Mouse (Mus musculus): ENCODE data around the gene Esr1. TPM values are rescaled to one million over a fixed set of nuclear protein-coding genes. Genes with fewer than 3 reads are reported as not detected.

Gene Esr1
- polyA plus RNA-seq, 1 experiment from 2014 or later, result 0.26 TPM

- DNase-seq (ENCODE audit: low spot score), result no peak
- no peaks in the 10 kb centered on the region for H3K9me3 ChIP-seq (ENCODE audit: low read length)
- no peak overlapping the region for H3K9ac ChIP-seq (replicated peaks; ENCODE audit: low read depth)
- ATAC-seq, result no peak
- no peak overlapping the region for H3K4me3 ChIP-seq (ENCODE audit: low read depth, low read length)
- no peak overlapping the region for H3K27ac ChIP-seq (ENCODE audit: low read length)
- no peaks in the 10 kb centered on the region for H3K36me3 ChIP-seq (ENCODE audit: insufficient read depth, low read length)
- no peak overlapping the region for H3K4me2 ChIP-seq (replicated peaks; ENCODE audit: low read depth, low read length)
- no peaks in the 10 kb centered on the region for H3K27me3 ChIP-seq (replicated peaks; ENCODE audit: insufficient read depth, low read length)
- TF ChIP-seq CTCF (IDR thresholded peaks at IDR 0.05), result no peak
- no peak for TF ChIP-seq EP300 (IDR thresholded peaks at IDR 0.05)
- WGBS, result 61% methylated on average over 2 of the region's 2 CpGs
- H3K4me1 ChIP-seq (ENCODE audit: insufficient read depth, low read depth, low read length), result no peaks in the 10 kb centered on the region
Observed at GRCm38 (mm10) chr10:4909271-4909670, 297.9 kb downstream of the Esr1 start.

GRCm38 (mm10) chr10:4910451-4910850 lies 299.1 kb downstream of the Esr1 start:
- no peaks in the 10 kb centered on the region for H3K27me3 ChIP-seq (replicated peaks; ENCODE audit: insufficient read depth, low read length)
- no peak overlapping the region for H3K4me2 ChIP-seq (replicated peaks; ENCODE audit: low read depth, low read length)
- TF ChIP-seq EP300 (IDR thresholded peaks at IDR 0.05) (no peak), CTCF (IDR thresholded peaks at IDR 0.05) (no peak)
- H3K9ac ChIP-seq (replicated peaks; ENCODE audit: low read depth), result no peak overlapping the region
- H3K27ac ChIP-seq (ENCODE audit: low read length), result no peak overlapping the region
- H3K4me1 ChIP-seq (ENCODE audit: insufficient read depth, low read depth, low read length), result no peaks in the 10 kb centered on the region
- WGBS, result 82% methylated on average over 4 of the region's 4 CpGs
- no peak for ATAC-seq
- DNase-seq (ENCODE audit: low spot score), result no peak
- no peaks in the 10 kb centered on the region for H3K36me3 ChIP-seq (ENCODE audit: insufficient read depth, low read length)
- H3K4me3 ChIP-seq (ENCODE audit: low read depth, low read length), result no peak overlapping the region
- H3K9me3 ChIP-seq (ENCODE audit: low read length), result no peaks in the 10 kb centered on the region

- DNase-seq (ENCODE audit: low spot score), result no peak
- Histone ChIP-seq H3K9ac (replicated peaks; ENCODE audit: low read depth) (no peak overlapping the region), H3K4me1 (ENCODE audit: insufficient read depth, low read depth, low read length) (no peaks in the 10 kb centered on the region), H3K27ac (ENCODE audit: low read length) (no peak overlapping the region), H3K4me2 (replicated peaks; ENCODE audit: low read depth, low read length) (no peak overlapping the region), H3K36me3 (ENCODE audit: insufficient read depth, low read length) (no peaks in the 10 kb centered on the region), H3K4me3 (ENCODE audit: low read depth, low read length) (no peak overlapping the region), H3K27me3 (replicated peaks; ENCODE audit: insufficient read depth, low read length) (no peaks in the 10 kb centered on the region), H3K9me3 (ENCODE audit: low read length) (no peaks in the 10 kb centered on the region)
- TF ChIP-seq CTCF (IDR thresholded peaks at IDR 0.05), result no peak
- TF ChIP-seq EP300 (IDR thresholded peaks at IDR 0.05), result no peak
- ATAC-seq, result no peak
- WGBS, result 89% methylated on average over 4 of the region's 4 CpGs
Observed at GRCm38 (mm10) chr10:4919046-4919445, 307.7 kb downstream of the Esr1 start.

- no peaks in the 10 kb centered on the region for H3K4me1 ChIP-seq (ENCODE audit: insufficient read depth, low read depth, low read length)
- H3K36me3 ChIP-seq (ENCODE audit: insufficient read depth, low read length), result no peaks in the 10 kb centered on the region
- DNase-seq (ENCODE audit: low spot score) (no peak), ATAC-seq (no peak)
- no peaks in the 10 kb centered on the region for H3K27me3 ChIP-seq (replicated peaks; ENCODE audit: insufficient read depth, low read length)
- 49% methylated on average over 2 of the region's 2 CpGs for WGBS
- no peak overlapping the region for H3K27ac ChIP-seq (ENCODE audit: low read length)
- H3K4me3 ChIP-seq (ENCODE audit: low read depth, low read length), result no peak overlapping the region
- no peak for TF ChIP-seq EP300 (IDR thresholded peaks at IDR 0.05)
- no peak for TF ChIP-seq CTCF (IDR thresholded peaks at IDR 0.05)
- no peak overlapping the region for H3K9ac ChIP-seq (replicated peaks; ENCODE audit: low read depth)
- no peaks in the 10 kb centered on the region for H3K9me3 ChIP-seq (ENCODE audit: low read length)
- H3K4me2 ChIP-seq (replicated peaks; ENCODE audit: low read depth, low read length), result no peak overlapping the region
Observed at GRCm38 (mm10) chr10:4923616-4924015, 312.2 kb downstream of the Esr1 start.

- DNase-seq (ENCODE audit: low spot score) (no peak), ATAC-seq (no peak)
- Histone ChIP-seq H3K36me3 (ENCODE audit: insufficient read depth, low read length) (no peaks in the 10 kb centered on the region), H3K4me3 (ENCODE audit: low read depth, low read length) (no peak overlapping the region), H3K27ac (ENCODE audit: low read length) (no peak overlapping the region), H3K27me3 (replicated peaks; ENCODE audit: insufficient read depth, low read length) (no peaks in the 10 kb centered on the region), H3K4me1 (ENCODE audit: insufficient read depth, low read depth, low read length) (no peaks in the 10 kb centered on the region), H3K9ac (replicated peaks; ENCODE audit: low read depth) (no peak overlapping the region), H3K9me3 (ENCODE audit: low read length) (no peaks in the 10 kb centered on the region), H3K4me2 (replicated peaks; ENCODE audit: low read depth, low read length) (no peak overlapping the region)
- TF ChIP-seq EP300 (IDR thresholded peaks at IDR 0.05) (no peak), CTCF (IDR thresholded peaks at IDR 0.05) (no peak)
- 71% methylated on average over 2 of the region's 2 CpGs for WGBS
Observed at GRCm38 (mm10) chr10:4924391-4924790, 313.0 kb downstream of the Esr1 start.

GRCm38 (mm10) chr10:4943148-4943547 lies 331.8 kb downstream of the Esr1 start:
- H3K4me1 ChIP-seq (ENCODE audit: insufficient read depth, low read depth, low read length), result no peaks in the 10 kb centered on the region
- H3K27me3 ChIP-seq (replicated peaks; ENCODE audit: insufficient read depth, low read length), result no peaks in the 10 kb centered on the region
- no peak overlapping the region for H3K27ac ChIP-seq (ENCODE audit: low read length)
- DNase-seq (ENCODE audit: low spot score), result no peak
- WGBS, result 75% methylated on average over 5 of the region's 5 CpGs
- TF ChIP-seq CTCF (IDR thresholded peaks at IDR 0.05) (no peak), EP300 (IDR thresholded peaks at IDR 0.05) (no peak)
- no peaks in the 10 kb centered on the region for H3K9me3 ChIP-seq (ENCODE audit: low read length)
- H3K4me2 ChIP-seq (replicated peaks; ENCODE audit: low read depth, low read length), result no peak overlapping the region
- H3K36me3 ChIP-seq (ENCODE audit: insufficient read depth, low read length), result no peaks in the 10 kb centered on the region
- H3K4me3 ChIP-seq (ENCODE audit: low read depth, low read length), result no peak overlapping the region
- no peak overlapping the region for H3K9ac ChIP-seq (replicated peaks; ENCODE audit: low read depth)
- ATAC-seq, result no peak

- ATAC-seq (no peak), DNase-seq (ENCODE audit: low spot score) (no peak)
- 59% methylated on average over 2 of the region's 2 CpGs for WGBS
- Histone ChIP-seq H3K27ac (ENCODE audit: low read length) (no peak overlapping the region), H3K4me1 (ENCODE audit: insufficient read depth, low read depth, low read length) (no peaks in the 10 kb centered on the region), H3K36me3 (ENCODE audit: insufficient read depth, low read length) (no peaks in the 10 kb centered on the region), H3K4me2 (replicated peaks; ENCODE audit: low read depth, low read length) (no peak overlapping the region), H3K9ac (replicated peaks; ENCODE audit: low read depth) (no peak overlapping the region), H3K27me3 (replicated peaks; ENCODE audit: insufficient read depth, low read length) (no peaks in the 10 kb centered on the region), H3K9me3 (ENCODE audit: low read length) (no peaks in the 10 kb centered on the region), H3K4me3 (ENCODE audit: low read depth, low read length) (no peak overlapping the region)
- TF ChIP-seq EP300 (IDR thresholded peaks at IDR 0.05) (no peak), CTCF (IDR thresholded peaks at IDR 0.05) (no peak)
Observed at GRCm38 (mm10) chr10:4944725-4945124, 333.3 kb downstream of the Esr1 start.

All from lung, postnatal 0 days (tissue).